Mouse (Mus musculus): ENCODE results near the gene Dtnb.

The Dtnb gene

DNA sequence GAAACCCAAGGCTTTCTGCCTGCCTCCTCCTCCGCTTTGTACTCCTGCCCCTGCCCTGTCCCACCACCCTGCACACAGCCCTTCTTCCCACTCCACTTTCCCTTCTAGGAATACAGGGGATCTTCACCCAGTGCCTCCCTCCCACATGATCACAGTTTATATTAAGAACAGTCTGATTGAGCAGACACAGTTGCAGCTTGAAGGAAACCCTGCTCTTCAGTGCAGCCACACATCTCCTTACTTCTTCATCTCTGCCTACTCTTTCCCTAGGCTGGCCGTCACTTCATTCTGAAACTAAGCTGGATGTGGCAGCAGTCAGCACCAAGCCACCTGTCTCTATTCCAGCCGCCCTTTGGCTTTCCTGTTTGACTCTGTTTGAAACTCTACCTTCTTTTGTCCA lies 201.5 kb downstream of the Dtnb start:
- DNase-seq (ENCODE audit: low spot score), result no peak

- no peak for DNase-seq (ENCODE audit: low spot score)
These were observed 203.8 kb downstream of the Dtnb start for GRCm38 (mm10) chr12:3776015-3776414.

- DNase-seq (ENCODE audit: low spot score), result no peak
These were observed 205.5 kb downstream of the Dtnb start for GRCm38 (mm10) chr12:3777682-3778081.

GRCm38 (mm10) chr12:3778286-3778685 lies 206.1 kb downstream of the Dtnb start:
- no peak for DNase-seq (ENCODE audit: low spot score)

- DNase-seq (ENCODE audit: low spot score), result no peak
These were observed 207.5 kb downstream of the Dtnb start for GRCm38 (mm10) chr12:3779639-3780038.

DNA sequence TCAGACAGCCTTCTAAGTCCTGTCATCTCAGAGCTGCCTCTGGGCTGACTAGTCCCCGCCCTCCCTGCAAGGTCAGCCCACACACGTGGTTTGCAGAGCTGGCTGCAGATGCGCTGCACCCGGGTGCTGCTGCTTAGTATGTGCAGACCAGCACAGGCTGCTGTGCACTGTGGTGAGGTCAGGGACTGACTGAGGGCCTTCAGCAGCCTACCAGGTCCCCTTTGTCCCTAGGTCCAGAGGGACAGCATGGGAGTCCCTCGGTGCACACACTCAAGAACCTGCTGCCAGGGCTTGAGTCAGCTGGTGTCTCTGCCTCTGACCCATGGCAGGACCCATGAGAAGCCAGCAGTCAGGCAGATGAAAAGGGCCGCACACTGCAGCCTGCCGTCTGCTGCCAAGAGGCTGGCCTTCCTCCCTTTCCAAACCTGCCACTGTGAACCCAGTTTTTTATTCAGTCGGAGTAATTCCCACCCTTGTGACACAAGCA lies 208.3 kb downstream of the Dtnb start:
- DNase-seq (ENCODE audit: low spot score), result peak; percentile 60

DNA sequence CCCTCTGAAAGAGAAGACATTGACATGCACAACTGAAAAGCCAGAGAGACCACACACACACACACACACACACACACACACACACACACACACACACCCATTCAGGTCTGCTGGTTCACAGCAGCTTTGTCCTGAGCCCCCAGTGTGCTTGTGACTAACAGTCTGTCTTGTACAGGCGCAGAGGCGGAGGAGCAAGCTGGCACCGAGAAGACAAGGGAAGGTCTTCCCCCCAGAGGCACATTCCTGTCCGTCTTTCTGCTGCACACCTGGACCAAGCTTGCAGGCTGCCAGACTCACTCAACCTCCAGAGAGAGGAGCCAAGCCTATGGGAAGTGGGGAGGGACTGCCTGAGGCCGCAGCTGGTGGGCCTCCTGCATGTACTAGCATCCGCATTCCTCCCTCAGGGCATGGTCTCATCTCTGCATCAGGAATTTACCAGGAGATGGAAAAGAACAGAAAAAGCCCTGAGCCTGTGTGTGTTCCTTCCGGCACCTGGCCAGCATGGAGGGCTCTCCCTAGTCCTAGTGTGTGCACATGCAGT lies 208.8 kb downstream of the Dtnb start:
- DNase-seq (ENCODE audit: low spot score), result no peak

GRCm38 (mm10) chr12:3781482-3781881 lies 209.3 kb downstream of the Dtnb start:
- peak; percentile 93 for DNase-seq (ENCODE audit: low spot score)

- no peak for DNase-seq (ENCODE audit: low spot score)
These were observed 211.1 kb downstream of the Dtnb start for GRCm38 (mm10) chr12:3783196-3783825.

DNA sequence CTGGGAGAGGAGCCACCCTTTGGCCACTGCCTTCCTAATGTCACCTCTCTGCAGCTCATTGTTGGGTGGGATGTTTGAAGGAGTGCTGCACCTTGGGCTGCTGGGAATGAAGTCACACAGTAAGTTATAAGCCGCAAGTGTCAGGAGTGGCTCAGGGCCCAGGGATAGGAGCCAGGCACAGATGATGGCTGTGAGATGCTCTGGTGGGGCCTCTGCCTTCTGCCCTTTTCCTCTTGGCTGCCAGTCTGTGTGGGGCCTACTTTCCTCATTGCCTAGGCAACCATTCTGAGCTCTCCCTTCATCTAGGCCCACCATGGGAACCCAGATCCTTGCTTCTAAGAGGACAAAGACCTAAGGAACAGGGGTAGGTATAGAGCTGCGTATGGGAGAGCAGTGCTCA lies 212.1 kb downstream of the Dtnb start:
- DNase-seq (ENCODE audit: low spot score), result no peak

GRCm38 (mm10) chr12:3784729-3785128 lies 212.5 kb downstream of the Dtnb start:
- no peak for DNase-seq (ENCODE audit: low spot score)

DNA sequence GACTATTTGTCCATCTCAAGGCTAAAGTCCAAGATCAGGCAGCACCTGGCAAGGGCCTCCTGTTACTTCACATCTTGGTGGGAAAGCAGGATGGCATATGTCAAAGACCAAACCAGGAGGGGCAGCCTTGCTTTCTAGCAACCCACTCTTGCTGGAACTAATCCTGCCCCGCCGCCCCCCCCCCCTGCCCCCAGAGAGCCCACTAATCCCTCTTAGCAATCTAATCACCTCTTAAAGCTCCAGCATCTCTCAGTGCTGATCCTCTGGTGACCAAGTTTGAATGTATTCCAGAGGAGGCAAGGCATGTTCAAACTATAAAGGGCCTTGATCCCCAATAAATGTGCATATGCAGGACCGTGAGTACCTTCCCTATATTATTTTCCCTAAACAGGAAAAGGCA lies 214.9 kb downstream of the Dtnb start:
- no peak for DNase-seq (ENCODE audit: low spot score)

- DNase-seq (ENCODE audit: low spot score), result no peak
These were observed 215.4 kb downstream of the Dtnb start for GRCm38 (mm10) chr12:3787541-3787940.

- no peak for DNase-seq (ENCODE audit: low spot score)
These were observed 216.4 kb downstream of the Dtnb start for GRCm38 (mm10) chr12:3788421-3789051.

- DNase-seq (ENCODE audit: low spot score), result no peak
These were observed 217.5 kb downstream of the Dtnb start for GRCm38 (mm10) chr12:3789626-3790185.

- no peak for DNase-seq (ENCODE audit: low spot score)
These were observed 219.1 kb downstream of the Dtnb start for GRCm38 (mm10) chr12:3791257-3791656.

- peak; percentile 96 for DNase-seq (ENCODE audit: low spot score)
These were observed 219.6 kb downstream of the Dtnb start for GRCm38 (mm10) chr12:3791732-3792131.

- DNase-seq (ENCODE audit: low spot score), result no peak
These were observed 220.1 kb downstream of the Dtnb start for GRCm38 (mm10) chr12:3792248-3792647.

DNA sequence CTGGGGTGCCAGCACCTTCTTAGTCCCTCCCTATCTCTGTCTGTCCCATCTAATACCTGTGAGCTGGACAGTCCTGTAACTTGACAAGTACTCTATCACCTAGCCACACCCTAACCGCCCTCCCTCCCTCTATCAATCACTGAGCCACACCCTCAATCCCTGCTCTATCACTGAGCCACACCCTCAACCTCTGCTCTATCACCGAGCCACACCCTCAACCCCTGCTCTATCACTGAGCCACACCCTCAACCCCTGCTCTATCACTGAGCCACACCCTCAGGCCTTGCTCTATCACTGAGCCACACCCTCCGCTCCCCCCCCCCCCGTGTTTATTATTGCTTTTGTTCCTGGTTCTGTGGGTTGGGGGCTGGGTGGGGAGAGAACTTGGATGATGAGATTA lies 223.4 kb downstream of the Dtnb start:
- no peak for DNase-seq (ENCODE audit: low spot score)

DNA sequence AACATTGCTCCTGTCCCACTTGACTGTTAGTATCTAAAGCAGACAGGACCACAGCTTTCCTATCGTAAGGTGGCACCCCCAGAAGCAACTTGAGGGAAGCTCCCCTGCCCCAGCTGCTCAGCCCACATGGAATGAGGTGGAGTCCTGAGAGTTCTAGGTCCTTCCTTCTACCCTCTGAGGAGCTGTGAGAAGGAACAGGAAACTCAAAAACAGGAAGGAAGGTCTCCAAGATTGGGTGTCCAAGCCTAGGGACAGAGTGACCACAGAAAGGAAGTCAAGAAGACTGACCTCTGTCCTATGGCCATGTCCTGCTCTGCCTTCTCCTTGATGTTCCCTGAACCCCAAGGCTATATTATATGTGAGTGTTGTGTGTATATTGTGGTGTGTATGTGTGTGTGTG lies 227.4 kb downstream of the Dtnb start:
- DNase-seq (ENCODE audit: low spot score), result peak; percentile 19

DNA sequence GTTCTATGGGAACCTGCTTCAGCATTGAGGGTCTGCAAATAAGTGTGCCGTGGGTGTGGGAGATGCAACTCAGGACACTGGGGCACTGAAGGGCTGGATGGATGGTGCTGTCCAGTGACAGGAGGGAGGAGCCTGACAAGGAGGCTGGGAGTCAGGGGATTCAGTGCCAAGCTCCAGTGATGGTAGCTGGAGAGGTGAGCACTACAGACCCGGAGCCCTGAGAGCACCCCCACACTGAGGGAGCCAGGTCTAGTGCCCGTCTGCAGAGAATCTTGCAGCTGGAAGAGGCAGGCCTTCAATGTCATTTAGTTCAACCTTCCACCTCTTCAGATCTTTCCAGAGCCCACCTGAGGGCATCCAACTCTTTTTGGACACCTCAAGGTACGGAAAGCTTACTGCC lies 233.7 kb downstream of the Dtnb start, which contains the start of gene Dnmt3a:
TSS of gene Dnmt3a (plus strand) at position 156 of the 400 bp plus-strand sequence.
- no peak for DNase-seq (ENCODE audit: low spot score)

DNA sequence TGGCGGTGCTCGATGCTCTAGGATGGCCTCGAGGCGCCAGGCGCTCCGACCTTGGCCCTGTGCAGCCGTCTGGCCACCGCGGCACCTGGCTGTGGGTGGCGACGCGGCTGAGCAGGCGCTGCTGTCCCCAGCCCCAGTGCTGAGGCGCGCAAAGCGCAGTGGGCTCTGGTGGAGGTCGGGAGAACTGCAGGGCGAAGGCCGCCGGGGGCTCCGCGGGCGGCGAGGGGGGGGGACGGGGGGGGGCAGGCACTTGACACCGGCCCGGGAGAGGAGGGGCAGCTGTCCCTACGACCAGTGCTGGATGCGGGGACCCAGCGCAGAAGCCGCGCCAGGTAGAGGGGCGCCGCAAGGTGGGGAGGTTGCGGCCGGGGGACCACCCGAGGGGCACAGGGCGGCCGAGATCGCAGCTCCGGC lies 234.1 kb downstream of the Dtnb start:
- peak; percentile 83 for DNase-seq (ENCODE audit: low spot score)
